Mouse (Mus musculus) lung, embryonic 16.5 days (tissue): ENCODE results near the gene Pole3. TPM values are rescaled to one million over a fixed set of nuclear protein-coding genes. Genes with fewer than 3 reads are reported as not detected.

Source experiments
- ATAC-seq: fragments of 200-750 bp; cut with Nextera tagmentation; 2 replicates; pipeline ENCODE4 v1.8.0; 2017; ENCODE audit warnings: low read depth, mild to moderate bottlenecking, moderate library complexity
- H3K27ac ChIP-seq: fragments of 300-500 bp; sonication (generic); 2 replicates; pipeline ENCODE4 v1.5.1; 2014; ENCODE audit warnings: mild to moderate bottlenecking, control low read depth, low read length
- H3K27me3 ChIP-seq: fragments of 300-500 bp; sonication (generic); 2 replicates; pipeline ENCODE4 v1.6.1; 2014; ENCODE audit warnings: low read depth, low read length, mixed read lengths; ENCODE audit not compliant: control insufficient read depth, insufficient read depth
- H3K36me3 ChIP-seq: fragments of 300-500 bp; sonication (generic); 2 replicates; pipeline ENCODE4 v1.6.1; 2014; ENCODE audit warnings: low read length; ENCODE audit not compliant: control insufficient read depth, insufficient read depth
- H3K4me1 ChIP-seq: fragments of 300-500 bp; sonication (generic); replicated peaks from 2 replicates; pipeline ENCODE4 v1.6.1; 2014; ENCODE audit warnings: low read length, mixed read lengths; ENCODE audit not compliant: control insufficient read depth, insufficient read depth
- H3K4me2 ChIP-seq: fragments of 300-500 bp; sonication (generic); 2 replicates; pipeline ENCODE4 v1.6.1; 2014; ENCODE audit warnings: low read depth, low read length, control low read depth
- H3K4me3 ChIP-seq: fragments of 300-500 bp; sonication (generic); 2 replicates; pipeline ENCODE4 v1.5.1; 2014; ENCODE audit warnings: mild to moderate bottlenecking, low read length, control low read depth
- H3K9ac ChIP-seq: fragments of 300-500 bp; sonication (generic); 2 replicates; pipeline ENCODE4 v1.6.1; 2014; ENCODE audit warnings: low read length, control low read depth
- H3K9me3 ChIP-seq: fragments of 300-500 bp; sonication (generic); 2 replicates; pipeline ENCODE4 v1.6.1; 2016; ENCODE audit warnings: low read length; ENCODE audit not compliant: control insufficient read depth
- WGBS: fragments of 180-500 bp; shearing (Covaris S2); extraction: QIAGEN DNeasy Blood & Tissue Kit; methylation state at CpG from one replicate; pipeline ENCODE4 v1.1.7; 2014; 5-methylcytosine and 5-hydroxymethylcytosine counted together
- polyA plus RNA-seq: library from polyadenylated mRNA; unstranded; fragments of >200 nt; fragmentation: Nextera tagmentation; extraction: Ambion mirVana; gene quantifications from 2 replicates; pipeline ENCODE4 v1.2.1, GENCODE M21; 2015

Gene Pole3
- polyA plus RNA-seq, 1 experiment from 2014 or later: 79.9 TPM

- H3K4me2 ChIP-seq: no peak overlapping the region
- no peak overlapping the region for H3K9ac ChIP-seq
- H3K4me1 ChIP-seq: peaks cover 19% of the 10 kb centered on the region
- no peaks in the 10 kb centered on the region for H3K9me3 ChIP-seq
- no peaks in the 10 kb centered on the region for H3K36me3 ChIP-seq
- 56% methylated on average over 2 of the region's 2 CpGs for WGBS
- no peak overlapping the region for H3K4me3 ChIP-seq
- ATAC-seq: no peak
- H3K27ac ChIP-seq: peak overlapping the region; percentile 36
- peaks cover 2% of the 10 kb centered on the region; the same call in 1 of the 2 replicates for H3K27me3 ChIP-seq
Observed at GRCm38 (mm10) chr4:62475131-62475530, 49.7 kb downstream of the Pole3 start.

Other genes starting within 250 kb of the Pole3 start
- 26.1 and 27.1 TPM in 2 replicates for gene Fkbp15, start 164.5 kb downstream of the Pole3 start, polyA plus RNA-seq
- 51.2 and 51.9 TPM in 2 replicates for gene Slc31a1, start 164.3 kb downstream of the Pole3 start, polyA plus RNA-seq
- gene Cdc26, start 116.4 kb downstream of the Pole3 start, polyA plus RNA-seq: 141 and 148 TPM in 2 replicates
- 20.7 and 21.4 TPM in 2 replicates for gene Prpf4, start 116.3 kb downstream of the Pole3 start, polyA plus RNA-seq
- gene Rnf183, start 89.8 kb downstream of the Pole3 start, polyA plus RNA-seq: 0.14 TPM in 1 of 2 replicates, not detected in the other
- gene Wdr31, start 54.2 kb downstream of the Pole3 start, polyA plus RNA-seq: 12.4 and 13.3 TPM in 2 replicates
- 47.9 and 59.2 TPM in 2 replicates for gene Bspry, start 45.0 kb downstream of the Pole3 start, polyA plus RNA-seq
- gene Hdhd3, start 21.6 kb downstream of the Pole3 start, polyA plus RNA-seq: 19.1 and 20.9 TPM in 2 replicates
- gene Alad, start 5.2 kb downstream of the Pole3 start, polyA plus RNA-seq: 141 and 168 TPM in 2 replicates
- gene 4933430I17Rik, start 301 bp upstream of the Pole3 start, polyA plus RNA-seq: 0.40 and 0.54 TPM in 2 replicates
- gene Rgs3, start 34.8 kb upstream of the Pole3 start, polyA plus RNA-seq: 57.4 and 66.1 TPM in 2 replicates